Mouse (Mus musculus) heart, embryonic 11.5 days (tissue): Measurements from ENCODE around the gene Fev. TPM values are rescaled to one million over a fixed set of nuclear protein-coding genes. Genes with fewer than 3 reads are reported as not detected.
A peak's percentile ranks its signal among the peaks of the same experiment; 100 is the strongest.

Source experiments
- ATAC-seq: fragments of 200-750 bp; cut with Nextera tagmentation; replicated peaks from 2 replicates; pipeline ENCODE4 v1.8.0; 2017; ENCODE audit warnings: moderate library complexity; ENCODE audit not compliant: insufficient number of reproducible peaks, low FRiP score, low TSS enrichment
- H3K27ac ChIP-seq: fragments of 300-500 bp; sonication (generic); 2 replicates; pipeline ENCODE4 v1.5.1; 2014; ENCODE audit warnings: mild to moderate bottlenecking, low read depth, low read length
- H3K27me3 ChIP-seq: fragments of 300-500 bp; sonication (generic); 2 replicates; pipeline ENCODE4 v1.6.1; 2014; ENCODE audit warnings: mild to moderate bottlenecking, low read length, mixed read lengths; ENCODE audit not compliant: control insufficient read depth, insufficient read depth
- H3K36me3 ChIP-seq: fragments of 300-500 bp; sonication (generic); 2 replicates; pipeline ENCODE4 v1.6.1; 2014; ENCODE audit warnings: mild to moderate bottlenecking, low read length, moderate library complexity, mixed read lengths; ENCODE audit not compliant: control insufficient read depth, insufficient read depth
- H3K4me1 ChIP-seq: fragments of 300-500 bp; sonication (generic); 2 replicates; pipeline ENCODE4 v1.6.1; 2014; ENCODE audit warnings: low read length; ENCODE audit not compliant: control insufficient read depth, insufficient read depth
- H3K4me2 ChIP-seq: fragments of 300-500 bp; sonication (generic); 2 replicates; pipeline ENCODE4 v1.6.1; 2014; ENCODE audit warnings: mild to moderate bottlenecking, moderate library complexity
- H3K4me3 ChIP-seq: fragments of 300-500 bp; sonication (generic); 2 replicates; pipeline ENCODE4 v1.5.1; 2014; ENCODE audit warnings: low read depth, low read length
- H3K9ac ChIP-seq: fragments of 300-500 bp; sonication (generic); 2 replicates; pipeline ENCODE4 v1.6.1; 2014; ENCODE audit warnings: mild to moderate bottlenecking, low read depth, low read length, moderate library complexity
- H3K9me3 ChIP-seq: fragments of 300-500 bp; sonication (generic); replicated peaks from 2 replicates; pipeline ENCODE4 v1.6.1; 2016; ENCODE audit warnings: low read length; ENCODE audit not compliant: control insufficient read depth
- WGBS: fragments of 180-500 bp; shearing (Covaris S2); extraction: QIAGEN DNeasy Blood & Tissue Kit; methylation state at CpG from one replicate; pipeline ENCODE4 v1.1.7; 2014; ENCODE audit not compliant: insufficient replicate concordance; 5-methylcytosine and 5-hydroxymethylcytosine counted together
- polyA plus RNA-seq: library from polyadenylated mRNA; unstranded; fragments of >200 nt; fragmentation: Nextera tagmentation; extraction: Ambion mirVana; gene quantifications from 2 replicates; pipeline ENCODE4 v1.2.1, GENCODE M21; 2014

The Fev gene
- polyA plus RNA-seq, 1 experiment from 2014 or later, result 1.4 TPM

GRCm38 (mm10) chr1:74883441-74883840, 1.8 kb downstream of the Fev start:
- ATAC-seq, result no peak
- no peak overlapping the region for H3K9ac ChIP-seq
- H3K4me1 ChIP-seq, result peaks cover 17% of the 10 kb centered on the region; the same call in 1 of the 2 replicates
- H3K9me3 ChIP-seq, result no peaks in the 10 kb centered on the region
- peaks cover 87% of the 10 kb centered on the region for H3K27me3 ChIP-seq
- no peaks in the 10 kb centered on the region for H3K36me3 ChIP-seq
- H3K4me3 ChIP-seq, result no peak overlapping the region
- 5% methylated on average over 5 of the region's 5 CpGs for WGBS
- 0 out of 2 replicates have a peak overlapping the region, but pooled peaks have one; percentile 67 for H3K4me2 ChIP-seq
- no peak overlapping the region for H3K27ac ChIP-seq

- H3K9ac ChIP-seq, result no peak overlapping the region
- H3K27me3 ChIP-seq, result peaks cover 87% of the 10 kb centered on the region
- H3K4me2 ChIP-seq, result peak overlapping the region; percentile 67
- H3K4me1 ChIP-seq, result peaks cover 17% of the 10 kb centered on the region; the same call in 1 of the 2 replicates
- ATAC-seq, result no peak
- WGBS, result 3% methylated on average over 8 of the region's 8 CpGs
- H3K27ac ChIP-seq, result no peak overlapping the region
- no peaks in the 10 kb centered on the region for H3K9me3 ChIP-seq
- H3K4me3 ChIP-seq, result peak overlapping the region; percentile 40
- no peaks in the 10 kb centered on the region for H3K36me3 ChIP-seq
Observed at GRCm38 (mm10) chr1:74882828-74883227, 2.4 kb downstream of the Fev start.

GRCm38 (mm10) chr1:74882055-74882734, 3.0 kb downstream of the Fev start:
- WGBS, result under 1% methylated on average over 72 of the region's 74 CpGs
- 0 out of 2 replicates have a peak overlapping the region, but pooled peaks have one; percentile 8 for H3K9ac ChIP-seq
- H3K4me2 ChIP-seq, result peak overlapping the region; percentile 67

GRCm38 (mm10) chr1:74880785-74881360, 4.3 kb downstream of the Fev start:
- no peak overlapping the region for H3K27ac ChIP-seq
- no peaks in the 10 kb centered on the region for H3K36me3 ChIP-seq
- H3K9me3 ChIP-seq, result no peaks in the 10 kb centered on the region
- H3K4me2 ChIP-seq, result no peak overlapping the region
- no peak overlapping the region for H3K4me3 ChIP-seq
- ATAC-seq, result no peak
- peaks cover 71% of the 10 kb centered on the region for H3K27me3 ChIP-seq
- WGBS, result 6% methylated on average over 18 of the region's 18 CpGs
- no peak overlapping the region for H3K9ac ChIP-seq
- peaks cover 17% of the 10 kb centered on the region; the same call in 1 of the 2 replicates for H3K4me1 ChIP-seq

More at GRCm38 (mm10) chr1:74882055-74882734, 3.0 kb downstream of the Fev start:
- Histone ChIP-seq H3K4me3 (peak overlapping the region; percentile 40), H3K36me3 (no peaks in the 10 kb centered on the region), H3K4me1 (peaks cover 17% of the 10 kb centered on the region; the same call in 1 of the 2 replicates), H3K9me3 (no peaks in the 10 kb centered on the region), H3K27me3 (peaks cover 83% of the 10 kb centered on the region), H3K27ac (no peak overlapping the region)
- ATAC-seq, result no peak

GRCm38 (mm10) chr1:74877199-74877598, 8.0 kb downstream of the Fev start:
- H3K4me1 ChIP-seq, result 0 out of 2 replicates have a peak, but pooled peaks cover 3% of the 10 kb centered on the region
- H3K4me2 ChIP-seq, result no peak overlapping the region
- no peak overlapping the region for H3K9ac ChIP-seq
- 39% methylated on average over 3 of the region's 3 CpGs for WGBS
- no peak overlapping the region for H3K4me3 ChIP-seq
- H3K36me3 ChIP-seq, result no peaks in the 10 kb centered on the region
- H3K27me3 ChIP-seq, result peaks cover 40% of the 10 kb centered on the region
- ATAC-seq, result no peak
- H3K9me3 ChIP-seq, result no peaks in the 10 kb centered on the region
- H3K27ac ChIP-seq, result no peak overlapping the region

- no peaks in the 10 kb centered on the region for H3K9me3 ChIP-seq
- peaks cover 23% of the 10 kb centered on the region for H3K27me3 ChIP-seq
- ATAC-seq, result no peak
- WGBS, result 70% methylated on average over 2 of the region's 2 CpGs
- no peaks in the 10 kb centered on the region for H3K36me3 ChIP-seq
- H3K4me2 ChIP-seq, result no peak overlapping the region
- H3K4me3 ChIP-seq, result no peak overlapping the region
- H3K9ac ChIP-seq, result no peak overlapping the region
- no peak overlapping the region for H3K27ac ChIP-seq
- no peaks in the 10 kb centered on the region for H3K4me1 ChIP-seq
Observed at GRCm38 (mm10) chr1:74872218-74872617, 13.0 kb downstream of the Fev start.

- Histone ChIP-seq H3K9ac (no peak overlapping the region), H3K4me1 (0 out of 2 replicates have a peak, but pooled peaks cover 5% of the 10 kb centered on the region), H3K36me3 (no peaks in the 10 kb centered on the region), H3K4me3 (no peak overlapping the region), H3K4me2 (no peak overlapping the region), H3K27me3 (peaks cover 39% of the 10 kb centered on the region), H3K27ac (no peak overlapping the region), H3K9me3 (no peaks in the 10 kb centered on the region)
- ATAC-seq, result no peak
Observed at GRCm38 (mm10) chr1:74861783-74862182, 23.4 kb downstream of the Fev start.

GRCm38 (mm10) chr1:74859223-74859984, 25.8 kb downstream of the Fev start:
- Histone ChIP-seq H3K4me2 (no peak overlapping the region; the same call in 1 of the 2 replicates), H3K9me3 (no peaks in the 10 kb centered on the region), H3K4me3 (no peak overlapping the region), H3K9ac (no peak overlapping the region), H3K27ac (no peak overlapping the region), H3K27me3 (peaks cover 62% of the 10 kb centered on the region), H3K4me1 (peaks cover 10% of the 10 kb centered on the region), H3K36me3 (no peaks in the 10 kb centered on the region)
- WGBS, result 35% methylated on average over 6 of the region's 6 CpGs
- no peak for ATAC-seq
